Mouse (Mus musculus) R1 (cell line): Measurements from ENCODE around the gene Mrpl28.
"Not testable (repeated sequence)": the region's sequence is repeated elsewhere in the genome, so short reads cannot be mapped to it uniquely, and the experiment has no call there.

ENCODE experiments used
- DNase-seq: peaks from one replicate; pipeline ENCODE4 v3.0.0-alpha.2; 2018; ENCODE audit warnings: low read depth, low spot score

Gene Mrpl28

GRCm38 (mm10) chr17:26175248-26175647 lies 51.9 kb downstream of the Mrpl28 start:
- not testable (repeated sequence) for DNase-seq
